Mouse (Mus musculus) myocyte (in vitro differentiated cells): ENCODE data around the gene Kctd11.

Experiments used
- CEBPB ChIP-seq: IDR thresholded peaks from 2 replicates; pipeline ENCODE4 v1.6.1; 2011; ENCODE audit warnings: mild to moderate bottlenecking, moderate library complexity; ENCODE audit not compliant: poor library complexity, insufficient read depth, severe bottlenecking
- E2F4 ChIP-seq: IDR thresholded peaks from one replicate; pipeline ENCODE4 v1.6.1; 2011; ENCODE audit warnings: mild to moderate bottlenecking, control low read depth, moderate library complexity; ENCODE audit not compliant: insufficient read depth
- MAX ChIP-seq: IDR thresholded peaks from one replicate; pipeline ENCODE4 v1.6.1; 2011; ENCODE audit warnings: low read depth, mild to moderate bottlenecking, control low read depth
- MYOD1 ChIP-seq, 3 experiments: IDR thresholded peaks; one replicate each; pipeline ENCODE4 v1.6.1; 2011; ENCODE audit warnings: control low read depth in 2 of 3, low read depth in 2 of 3, mild to moderate bottlenecking in 2 of 3, moderate library complexity in 1 of 3; ENCODE audit not compliant: insufficient read length in 2 of 3, control insufficient read depth in 1 of 3
- MYOG ChIP-seq, 3 experiments: IDR thresholded peaks; one replicate each; pipeline ENCODE4 v1.6.1; 2011; ENCODE audit warnings: control low read depth in 2 of 3, low read depth in 2 of 3, mild to moderate bottlenecking in 2 of 3; ENCODE audit not compliant: insufficient read length in 2 of 3, control insufficient read depth in 1 of 3, insufficient read depth in 1 of 3
- POLR2A ChIP-seq: IDR thresholded peaks from one replicate; pipeline ENCODE4 v1.6.1; 2011; ENCODE audit warnings: low read depth, mild to moderate bottlenecking, control low read depth, moderate library complexity; ENCODE audit not compliant: insufficient read length
- POLR2AphosphoS2 ChIP-seq: IDR thresholded peaks from one replicate; pipeline ENCODE4 v1.6.1; 2011; ENCODE audit warnings: low read depth, control low read depth; ENCODE audit not compliant: insufficient read length
- REST ChIP-seq: IDR thresholded peaks from one replicate; pipeline ENCODE4 v1.6.1; 2011; ENCODE audit warnings: mild to moderate bottlenecking, control low read depth, moderate library complexity; ENCODE audit not compliant: insufficient read depth, insufficient read length
- TCF12 ChIP-seq: IDR thresholded peaks from one replicate; pipeline ENCODE4 v1.6.1; 2011; ENCODE audit warnings: mild to moderate bottlenecking, control low read depth; ENCODE audit not compliant: poor library complexity, insufficient read depth, severe bottlenecking
- TCF3 ChIP-seq: IDR thresholded peaks from one replicate; pipeline ENCODE4 v1.6.1; 2011; ENCODE audit warnings: low read depth, control low read depth; ENCODE audit not compliant: insufficient read length
- USF1 ChIP-seq: IDR thresholded peaks from one replicate; pipeline ENCODE4 v1.6.1; 2011; ENCODE audit warnings: low read depth, mild to moderate bottlenecking, control low read depth, moderate library complexity

- TF ChIP-seq POLR2A = no peak
- no peak for TF ChIP-seq CEBPB
- TF ChIP-seq TCF3 = no peak
- TF ChIP-seq USF1 = no peak
- TF ChIP-seq MYOD1 (IDR thresholded peaks at IDR 0.05; ENCODE audit: control insufficient read depth in 1 of 3, insufficient read length in 2 of 3, low read depth in 2 of 3) = no peak
- TF ChIP-seq MYOG (IDR thresholded peaks at IDR 0.05; ENCODE audit: control insufficient read depth in 1 of 3, insufficient read depth in 1 of 3, insufficient read length in 2 of 3, low read depth in 2 of 3) = peak in 1 of 3 experiments; percentile 14
- TF ChIP-seq POLR2AphosphoS2 = no peak
- TF ChIP-seq REST = no peak
- no peak for TF ChIP-seq TCF12
- no peak for TF ChIP-seq MAX
- no peak for TF ChIP-seq E2F4
These were observed 20.8 kb upstream of the Kctd11 start for GRCm38 (mm10) chr11:69901993-69902392.
